Mouse (Mus musculus) heart, adult 18-20 months (tissue): ENCODE measurements around the gene Olfr787. TPM values are rescaled to one million over a fixed set of nuclear protein-coding genes. Genes with fewer than 3 reads are reported as not detected.

Source experiments
- DNase-seq, 2 experiments: peaks; one replicate each; pipeline ENCODE4 v3.0.0; 2021 to 2022; ENCODE audit warnings: mixed read lengths in 1 of 2
- long read RNA-seq, 2 experiments: library from polyadenylated mRNA; stranded (forward); transcript quantifications; one replicate each; pipeline ENCODE4 v2.0.0; 2021
- total RNA-seq, 2 experiments: library from RNA; stranded (reverse); gene quantifications; 2 replicates each; pipeline ENCODE4 v1.2.3; 2021

Gene Olfr787
- total RNA-seq = not detected
- long read RNA-seq, experiment 1 = 0 reads
- long read RNA-seq, experiment 2 = 0 reads

DNA sequence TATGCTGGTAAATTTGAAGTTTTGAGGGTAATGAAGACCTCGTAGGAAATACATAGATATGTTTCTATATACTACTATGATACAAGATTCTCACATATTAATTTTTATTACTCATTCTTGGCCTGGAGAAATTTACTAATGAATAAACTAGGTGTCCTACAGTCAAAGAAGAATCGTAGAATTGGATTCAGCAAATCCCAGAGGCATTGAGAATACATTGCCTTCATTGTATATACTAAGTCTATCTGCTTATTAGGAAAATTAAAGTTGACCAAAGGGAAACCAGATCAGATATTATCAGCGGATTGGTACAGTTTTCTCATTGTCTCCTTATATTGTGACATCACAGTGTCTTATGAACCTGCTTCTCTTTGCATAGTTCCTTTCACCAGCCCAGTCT is at the start of gene Olfr787:
Gene Olfr787, plus strand, starts transcription at position 301 of the 400 bp plus-strand sequence.
- no peak for DNase-seq

DNA sequence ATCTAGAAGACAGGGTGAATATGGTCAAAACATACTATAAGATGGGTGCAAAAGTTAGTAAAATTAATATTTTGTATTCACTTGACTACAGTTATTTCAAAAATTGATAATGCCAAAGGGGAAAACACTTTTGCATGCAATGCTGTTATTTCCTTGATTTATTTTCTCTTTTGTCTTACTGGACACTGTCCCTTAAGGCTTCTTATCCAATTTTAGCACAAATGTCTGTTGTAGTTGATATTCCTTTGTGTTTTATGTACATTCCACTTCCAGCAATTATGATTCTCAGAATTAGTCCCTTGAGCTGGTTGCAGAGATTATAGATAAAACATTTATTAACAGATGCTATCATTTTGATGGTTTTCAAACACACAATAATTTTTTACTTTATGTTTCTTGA is 34.7 kb upstream of the Olfr787 start, which contains the start of gene Olfr786:
Gene Olfr786, plus strand, starts transcription at position 301 of the 400 bp plus-strand sequence.
- DNase-seq = no peak

DNA sequence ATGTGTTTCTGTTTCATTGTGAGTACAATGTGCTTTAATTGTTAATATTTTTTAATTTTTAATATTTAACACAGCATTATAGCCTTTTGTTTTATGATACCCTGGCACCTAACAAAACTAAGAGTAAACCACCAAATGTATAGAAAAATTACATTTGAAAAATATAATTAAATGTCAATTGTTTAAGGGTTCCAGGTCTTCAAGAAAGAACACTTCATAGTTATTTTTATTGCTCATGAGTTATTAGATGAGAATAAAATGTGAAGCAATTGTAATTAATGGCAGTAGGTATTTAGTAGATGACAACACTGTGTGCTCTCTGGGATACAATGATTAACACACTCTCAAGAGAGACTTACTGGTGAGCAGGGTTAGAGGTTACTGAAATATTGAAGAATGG is 9.0 kb downstream of the Olfr787 start, which contains the start of gene Olfr788:
Gene Olfr788, plus strand, starts transcription at position 301 of the 400 bp plus-strand sequence.
- DNase-seq = no peak

DNA sequence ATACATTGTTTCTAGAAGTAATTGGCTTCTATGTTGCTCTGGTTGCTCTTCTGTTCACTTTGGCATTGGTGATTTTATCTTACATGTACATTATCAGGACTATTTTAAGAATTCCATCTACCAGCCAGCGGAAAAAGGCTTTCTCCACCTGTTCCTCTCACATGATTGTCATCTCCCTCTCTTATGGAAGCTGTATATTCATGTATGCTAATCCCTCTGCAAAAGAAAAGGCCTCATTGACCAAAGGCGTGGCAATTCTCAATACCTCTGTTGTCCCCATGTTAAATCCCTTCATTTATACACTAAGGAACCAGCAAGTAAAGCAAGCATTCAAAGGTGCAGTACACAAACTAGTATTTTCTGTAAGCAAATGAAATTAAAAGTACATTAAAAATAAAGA is 11.6 kb downstream of the Olfr787 start:
- no peak for DNase-seq

DNA sequence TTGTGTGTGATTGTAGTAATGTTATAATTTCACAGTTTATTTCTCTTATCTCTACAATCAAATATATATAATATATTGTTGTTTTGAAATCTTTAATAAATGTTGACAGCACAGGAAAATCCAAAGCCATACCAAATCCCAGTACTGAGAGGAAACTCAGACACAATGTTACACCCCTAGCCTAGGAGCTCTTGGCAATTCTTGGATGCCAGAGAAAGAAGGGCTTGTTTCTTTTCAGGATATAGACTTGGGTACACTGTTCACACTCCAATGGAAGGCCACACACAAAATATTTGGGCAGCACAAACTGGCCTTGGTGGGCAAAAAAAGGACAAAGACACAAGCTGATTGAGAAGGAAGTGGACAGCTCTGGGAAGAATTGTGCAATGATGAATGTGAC is 12.1 kb downstream of the Olfr787 start:
- no peak for DNase-seq

DNA sequence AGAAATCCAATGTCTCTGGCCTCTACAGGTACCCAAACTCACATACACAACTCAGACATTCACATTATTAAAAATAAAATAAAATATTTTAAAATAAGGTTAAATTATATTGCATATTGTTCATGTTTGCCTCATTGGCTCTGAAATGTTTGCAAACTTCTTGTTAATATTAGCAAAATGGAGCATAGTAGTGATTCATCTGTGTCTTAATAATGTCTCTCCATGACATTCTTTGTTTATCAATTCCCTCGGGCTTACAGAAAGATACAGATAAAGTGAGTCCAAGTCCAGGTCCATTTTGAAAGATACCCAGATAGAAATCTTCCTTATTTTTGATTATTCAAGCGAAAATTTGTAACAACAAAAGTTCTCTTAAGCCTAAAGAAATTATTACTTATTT is 22.8 kb downstream of the Olfr787 start, which contains the start of gene Olfr789:
Gene Olfr789, plus strand, starts transcription at position 301 of the 400 bp plus-strand sequence.
- no peak for DNase-seq

DNA sequence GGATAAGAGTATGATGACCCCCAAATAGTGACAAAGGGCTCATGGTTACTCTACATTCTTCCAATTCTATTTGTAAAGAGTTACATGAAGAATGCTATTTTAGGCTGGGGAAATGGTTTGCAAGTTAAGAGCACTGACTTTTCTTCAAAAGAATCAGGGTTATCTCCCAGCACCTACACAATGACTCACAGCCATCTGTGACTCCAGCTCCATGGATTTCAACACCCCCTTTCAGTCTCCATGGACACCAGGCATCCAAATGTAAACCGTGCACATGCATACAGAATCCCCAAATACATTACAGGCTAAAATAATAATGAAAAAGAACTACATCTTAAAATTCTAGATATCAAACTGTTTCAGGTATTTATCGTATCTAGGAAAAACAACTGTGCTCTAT is 28.4 kb downstream of the Olfr787 start:
- no peak for DNase-seq

DNA sequence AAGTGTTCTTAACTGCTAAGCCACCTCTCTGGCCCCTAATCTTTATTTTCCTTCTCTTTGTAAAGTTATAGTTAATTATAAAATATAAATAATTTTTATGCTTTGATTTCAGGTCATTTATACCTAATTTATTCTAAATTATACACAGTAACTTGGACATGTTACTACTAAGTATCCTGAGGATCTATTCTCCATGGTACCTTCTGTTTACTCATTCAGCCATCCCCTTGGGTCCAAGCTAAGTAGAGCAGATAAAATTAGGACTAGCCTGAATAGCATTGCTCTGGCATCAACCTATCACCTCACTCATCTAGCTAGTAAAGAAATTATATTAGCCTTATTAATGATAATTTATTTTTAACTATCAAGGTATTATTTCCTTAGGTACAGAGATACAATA is 36.5 kb downstream of the Olfr787 start, which contains the start of gene Olfr790:
Gene Olfr790, plus strand, starts transcription at position 301 of the 400 bp plus-strand sequence.
- DNase-seq = no peak

Other genes starting within 250 kb of the Olfr787 start
- gene Olfr774, start 225.7 kb upstream of the Olfr787 start, total RNA-seq = not detected
- gene Olfr775, start 213.4 kb upstream of the Olfr787 start, total RNA-seq = not detected
- not detected for gene Olfr776, start 202.7 kb upstream of the Olfr787 start, total RNA-seq
- gene Olfr777, start 190.4 kb upstream of the Olfr787 start, total RNA-seq = not detected
- not detected for gene Olfr780, start 143.7 kb upstream of the Olfr787 start, total RNA-seq
- gene Olfr781, start 133.0 kb upstream of the Olfr787 start, total RNA-seq = not detected
- gene Olfr782, start 113.0 kb upstream of the Olfr787 start, total RNA-seq = not detected
- gene Olfr784, start 77.8 kb upstream of the Olfr787 start, total RNA-seq = not detected
- not detected for gene Olfr785, start 56.4 kb upstream of the Olfr787 start, total RNA-seq
- not detected for gene Olfr786, start 34.6 kb upstream of the Olfr787 start, total RNA-seq
- gene Olfr788, start 9.1 kb downstream of the Olfr787 start, total RNA-seq = not detected
- not detected for gene Olfr789, start 22.9 kb downstream of the Olfr787 start, total RNA-seq
- gene Olfr790, start 36.6 kb downstream of the Olfr787 start, total RNA-seq = not detected
- gene Olfr791, start 59.9 kb downstream of the Olfr787 start, total RNA-seq = not detected
- gene Olfr792, start 77.3 kb downstream of the Olfr787 start, total RNA-seq = not detected
- not detected for gene Olfr794, start 105.8 kb downstream of the Olfr787 start, total RNA-seq
- not detected for gene Olfr796, start 150.7 kb downstream of the Olfr787 start, total RNA-seq
- not detected for gene Olfr798, start 166.1 kb downstream of the Olfr787 start, total RNA-seq
- not detected for gene Olfr799, start 175.6 kb downstream of the Olfr787 start, total RNA-seq
- gene Olfr800, start 195.8 kb downstream of the Olfr787 start, total RNA-seq = not detected
- gene Olfr801, start 212.0 kb downstream of the Olfr787 start, total RNA-seq = not detected
- not detected for gene Olfr802, start 226.3 kb downstream of the Olfr787 start, total RNA-seq
- not detected for gene Olfr803, start 232.4 kb downstream of the Olfr787 start, total RNA-seq
- not detected for gene Olfr804, start 241.3 kb downstream of the Olfr787 start, total RNA-seq